Mouse (Mus musculus) left cerebral cortex, postnatal 10 days (tissue): ENCODE results near the gene Gpr26. TPM values are rescaled to one million over a fixed set of nuclear protein-coding genes. Genes with fewer than 3 reads are reported as not detected.

ENCODE experiments used
- DNase-seq, 2 experiments: peaks; one replicate each; pipeline ENCODE4 v3.0.0; 2021 to 2022; ENCODE audit warnings: low spot score in 2 of 2, mixed read lengths in 1 of 2; ENCODE audit errors: extremely low spot score in 1 of 2
- intact Hi-C: fragments of 180-260 bp; cut with DNase I; formaldehyde crosslinking; loops from one replicate; pipeline ENCODE4 v1.15.1; 2025
- total RNA-seq, 2 experiments: library from RNA; stranded (reverse); gene quantifications; 2 replicates each; pipeline ENCODE4 v1.2.3; 2021

Gpr26 gene
- total RNA-seq, 2 experiments from 2014 or later = 95.6 to 107 TPM

GRCm38 (mm10) chr7:132013970-132014369 is 47.7 kb downstream of the Gpr26 start:
- intact Hi-C loops = no loop called here
- no peak for DNase-seq

DNA sequence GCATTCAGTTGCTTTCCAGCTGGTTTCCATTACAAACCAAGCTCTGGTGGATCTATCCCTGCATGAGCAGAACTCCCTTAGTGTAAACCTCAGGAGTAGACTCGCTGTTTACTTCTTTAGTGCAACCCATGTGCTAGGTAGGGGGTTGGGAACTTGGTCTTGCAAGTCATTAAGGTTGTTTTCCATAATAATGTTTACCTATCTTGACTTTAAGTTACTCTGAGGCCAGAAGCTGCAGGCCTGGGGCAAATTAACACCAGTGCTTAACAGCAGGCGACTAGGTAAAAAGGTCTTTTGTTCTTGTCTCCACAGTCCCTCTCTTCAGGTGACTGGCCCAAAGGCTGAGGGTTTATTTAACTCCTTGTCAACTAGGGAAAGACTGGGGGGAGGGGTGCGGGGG is 48.9 kb downstream of the Gpr26 start:
- intact Hi-C loops = no loop called here
- no peak for DNase-seq

DNA sequence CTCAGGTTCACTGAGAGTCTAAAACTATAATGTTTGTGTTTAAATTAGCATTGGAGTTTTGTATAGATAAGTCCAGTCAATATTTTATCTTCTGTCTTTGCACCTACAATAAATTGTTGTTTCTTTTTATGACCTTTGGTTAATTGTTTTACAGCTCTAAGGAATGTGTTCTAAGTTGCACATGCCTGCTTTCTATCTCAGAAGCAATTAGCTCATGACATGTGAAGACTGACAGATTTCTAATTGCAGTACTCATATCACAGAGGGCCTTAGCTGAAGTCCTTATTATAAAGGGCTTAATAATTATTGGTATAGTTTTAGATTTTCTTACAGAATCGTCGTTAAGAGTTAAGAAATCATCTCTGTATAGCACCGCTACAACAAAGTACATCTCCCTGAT is 49.7 kb downstream of the Gpr26 start:
- intact Hi-C loops = no loop called here
- no peak for DNase-seq

GRCm38 (mm10) chr7:132025591-132025990 is 59.3 kb downstream of the Gpr26 start:
- intact Hi-C loops = no loop called here
- no peak for DNase-seq

- intact Hi-C loops = no loop called here
- DNase-seq = no peak
Observed at GRCm38 (mm10) chr7:132026671-132027070, 60.4 kb downstream of the Gpr26 start.

DNA sequence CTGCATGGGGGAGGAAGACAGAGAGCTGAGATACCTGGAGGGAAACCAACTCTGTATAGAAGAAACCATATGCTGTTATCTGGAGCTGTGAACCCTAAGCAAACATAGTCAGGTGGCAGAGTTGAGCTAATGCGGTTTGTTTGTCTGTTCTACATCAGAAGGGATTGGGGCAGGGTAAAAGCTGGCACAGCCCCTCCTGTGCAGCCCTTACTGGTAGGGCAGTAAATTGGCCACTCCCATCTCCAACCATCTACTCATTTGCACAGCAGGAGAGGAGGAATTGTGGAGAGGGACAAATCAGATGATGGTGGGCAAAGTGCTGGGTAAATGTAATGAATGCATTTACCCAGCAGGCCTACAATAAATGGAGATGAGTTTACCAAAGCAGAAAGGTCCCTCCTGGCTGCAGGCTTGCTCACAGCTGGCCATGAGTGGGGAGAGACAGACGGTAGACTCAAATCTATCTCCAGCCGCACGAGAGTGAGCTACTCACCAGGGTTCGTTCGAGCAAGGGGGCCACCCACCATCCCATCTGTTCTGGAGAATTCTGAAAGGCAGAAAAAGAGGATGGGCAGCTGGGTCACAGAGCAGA is 65.8 kb downstream of the Gpr26 start:
- intact Hi-C loops = no loop called here
- no peak for DNase-seq

Other genes with a start within 250 kb of the Gpr26 start
- 1 to 10 TPM; 6.1 to 9.3 TPM for gene Cpxm2, start 188.3 kb downstream of the Gpr26 start, total RNA-seq